Mouse (Mus musculus): Measurements from ENCODE around the gene 4931406C07Rik. TPM values are rescaled to one million over a fixed set of nuclear protein-coding genes. Genes with fewer than 3 reads are reported as not detected.
A peak's percentile ranks its signal among the peaks of the same experiment; 100 is the strongest.

4931406C07Rik gene
- total and polyA plus RNA-seq, 3 experiments, result 1.8 to 26.9 (median 12.8) TPM

- no peaks in the 10 kb centered on the region for H3K9me3 ChIP-seq (replicated peaks)
- no peak for TF ChIP-seq GATA1 (IDR thresholded peaks at IDR 0.05; ENCODE audit: borderline replicate concordance, low read length)
- no peak for TF ChIP-seq CTCF (IDR thresholded peaks at IDR 0.05; ENCODE audit: low read depth, low read length)
- no peak for TF ChIP-seq TAL1 (conservative IDR thresholded peaks at IDR 0.05; ENCODE audit: low read depth, low read length)
- TF ChIP-seq GATA2 (IDR thresholded peaks at IDR 0.05; ENCODE audit: borderline replicate concordance, low read depth, low read length), result no peak
- no peak for TF ChIP-seq POLR2AphosphoS5 (IDR thresholded peaks at IDR 0.05; ENCODE audit: insufficient replicate concordance, low read depth, low read length)
- peaks cover 36% of the 10 kb centered on the region for H3K27me3 ChIP-seq (ENCODE audit: insufficient read depth, low read length)
- no peak for ATAC-seq (ENCODE audit: extremely low read depth, insufficient number of reproducible peaks, low FRiP score, poor library complexity, severe bottlenecking)
- no peak overlapping the region for H3K4me3 ChIP-seq (ENCODE audit: low read depth, low read length)
- H3K36me3 ChIP-seq (replicated peaks), result no peaks in the 10 kb centered on the region
- no peaks in the 10 kb centered on the region for H3K4me1 ChIP-seq (ENCODE audit: insufficient read depth, low read depth, low read length)
- no peak for DNase-seq (ENCODE audit: low spot score)
Observed at GRCm38 (mm10) chr9:15242130-15242529, 64.1 kb downstream of the 4931406C07Rik start.

- ATAC-seq (ENCODE audit: extremely low read depth, insufficient number of reproducible peaks, low FRiP score, poor library complexity, severe bottlenecking) (no peak), DNase-seq (ENCODE audit: low spot score) (peak; percentile 15)
- Histone ChIP-seq H3K36me3 (replicated peaks) (no peaks in the 10 kb centered on the region), H3K4me1 (ENCODE audit: insufficient read depth, low read depth, low read length) (no peaks in the 10 kb centered on the region), H3K9me3 (replicated peaks) (no peaks in the 10 kb centered on the region), H3K4me3 (ENCODE audit: low read depth, low read length) (no peak overlapping the region), H3K27me3 (ENCODE audit: insufficient read depth, low read length) (peaks cover 36% of the 10 kb centered on the region)
- TF ChIP-seq POLR2AphosphoS5 (IDR thresholded peaks at IDR 0.05; ENCODE audit: insufficient replicate concordance, low read depth, low read length) (no peak), CTCF (IDR thresholded peaks at IDR 0.05; ENCODE audit: low read depth, low read length) (peak; percentile 42; the same call in 1 of the 2 replicates)
Observed at GRCm38 (mm10) chr9:15241596-15241939, 64.7 kb downstream of the 4931406C07Rik start.

- H3K4me1 ChIP-seq (ENCODE audit: insufficient read depth, low read depth, low read length), result no peaks in the 10 kb centered on the region
- no peaks in the 10 kb centered on the region for H3K9me3 ChIP-seq (replicated peaks)
- DNase-seq (ENCODE audit: low spot score), result no peak
- ATAC-seq (ENCODE audit: extremely low read depth, insufficient number of reproducible peaks, low FRiP score, poor library complexity, severe bottlenecking), result no peak
- H3K4me3 ChIP-seq (ENCODE audit: low read depth, low read length), result no peak overlapping the region
- no peak for TF ChIP-seq GATA2 (IDR thresholded peaks at IDR 0.05; ENCODE audit: borderline replicate concordance, low read depth, low read length)
- TF ChIP-seq GATA1 (IDR thresholded peaks at IDR 0.05; ENCODE audit: borderline replicate concordance, low read length), result no peak
- TF ChIP-seq POLR2AphosphoS5 (IDR thresholded peaks at IDR 0.05; ENCODE audit: insufficient replicate concordance, low read depth, low read length), result no peak
- no peak for TF ChIP-seq CTCF (IDR thresholded peaks at IDR 0.05; ENCODE audit: low read depth, low read length)
- no peak for TF ChIP-seq TAL1 (conservative IDR thresholded peaks at IDR 0.05; ENCODE audit: low read depth, low read length)
- peaks cover 36% of the 10 kb centered on the region for H3K27me3 ChIP-seq (ENCODE audit: insufficient read depth, low read length)
- no peaks in the 10 kb centered on the region for H3K36me3 ChIP-seq (replicated peaks)
Observed at GRCm38 (mm10) chr9:15240863-15241595, 65.2 kb downstream of the 4931406C07Rik start.

GRCm38 (mm10) chr9:15240006-15240405 lies 66.2 kb downstream of the 4931406C07Rik start:
- TF ChIP-seq GATA2 (IDR thresholded peaks at IDR 0.05; ENCODE audit: borderline replicate concordance, low read depth, low read length), result no peak
- no peak for TF ChIP-seq GATA1 (IDR thresholded peaks at IDR 0.05; ENCODE audit: borderline replicate concordance, low read length)
- no peak for TF ChIP-seq TAL1 (conservative IDR thresholded peaks at IDR 0.05; ENCODE audit: low read depth, low read length)
- no peak for TF ChIP-seq CTCF (IDR thresholded peaks at IDR 0.05; ENCODE audit: low read depth, low read length)
- TF ChIP-seq POLR2AphosphoS5 (IDR thresholded peaks at IDR 0.05; ENCODE audit: insufficient replicate concordance, low read depth, low read length), result no peak
- ATAC-seq (ENCODE audit: extremely low read depth, insufficient number of reproducible peaks, low FRiP score, poor library complexity, severe bottlenecking), result no peak
- Histone ChIP-seq H3K36me3 (replicated peaks) (no peaks in the 10 kb centered on the region), H3K4me3 (ENCODE audit: low read depth, low read length) (no peak overlapping the region), H3K9me3 (replicated peaks) (no peaks in the 10 kb centered on the region), H3K4me1 (ENCODE audit: insufficient read depth, low read depth, low read length) (no peaks in the 10 kb centered on the region), H3K27me3 (ENCODE audit: insufficient read depth, low read length) (peaks cover 29% of the 10 kb centered on the region)
- DNase-seq (ENCODE audit: low spot score), result no peak

- ATAC-seq (ENCODE audit: extremely low read depth, insufficient number of reproducible peaks, low FRiP score, poor library complexity, severe bottlenecking) (no peak), DNase-seq (ENCODE audit: low spot score) (no peak)
- TF ChIP-seq GATA1 (IDR thresholded peaks at IDR 0.05; ENCODE audit: borderline replicate concordance, low read length) (no peak), CTCF (IDR thresholded peaks at IDR 0.05; ENCODE audit: low read depth, low read length) (no peak), TAL1 (conservative IDR thresholded peaks at IDR 0.05; ENCODE audit: low read depth, low read length) (no peak), GATA2 (IDR thresholded peaks at IDR 0.05; ENCODE audit: borderline replicate concordance, low read depth, low read length) (no peak), POLR2AphosphoS5 (IDR thresholded peaks at IDR 0.05; ENCODE audit: insufficient replicate concordance, low read depth, low read length) (no peak)
- Histone ChIP-seq H3K4me1 (ENCODE audit: insufficient read depth, low read depth, low read length) (no peaks in the 10 kb centered on the region), H3K27me3 (ENCODE audit: insufficient read depth, low read length) (peaks cover 24% of the 10 kb centered on the region), H3K9me3 (replicated peaks) (no peaks in the 10 kb centered on the region), H3K4me3 (ENCODE audit: low read depth, low read length) (no peak within 1 kb of the TSS), H3K36me3 (replicated peaks) (no peaks in the 10 kb centered on the region)
Observed at GRCm38 (mm10) chr9:15239042-15239925, 67.0 kb downstream of the 4931406C07Rik start, which contains the start of gene Vstm5. Gene Vstm5, plus strand, starts transcription at chr9:15239045.

GRCm38 (mm10) chr9:15238297-15238990 lies 67.8 kb downstream of the 4931406C07Rik start:
- no peak overlapping the region for H3K4me3 ChIP-seq (ENCODE audit: low read depth, low read length)
- no peaks in the 10 kb centered on the region for H3K4me1 ChIP-seq (ENCODE audit: insufficient read depth, low read depth, low read length)
- H3K9me3 ChIP-seq (replicated peaks), result no peaks in the 10 kb centered on the region
- H3K27me3 ChIP-seq (ENCODE audit: insufficient read depth, low read length), result peaks cover 16% of the 10 kb centered on the region
- TF ChIP-seq CTCF (IDR thresholded peaks at IDR 0.05; ENCODE audit: low read depth, low read length), result no peak
- TF ChIP-seq GATA1 (IDR thresholded peaks at IDR 0.05; ENCODE audit: borderline replicate concordance, low read length), result no peak
- TF ChIP-seq GATA2 (IDR thresholded peaks at IDR 0.05; ENCODE audit: borderline replicate concordance, low read depth, low read length), result no peak
- TF ChIP-seq TAL1 (conservative IDR thresholded peaks at IDR 0.05; ENCODE audit: low read depth, low read length), result no peak
- TF ChIP-seq POLR2AphosphoS5 (IDR thresholded peaks at IDR 0.05; ENCODE audit: insufficient replicate concordance, low read depth, low read length), result no peak
- DNase-seq (ENCODE audit: low spot score), result no peak
- no peak for ATAC-seq (ENCODE audit: extremely low read depth, insufficient number of reproducible peaks, low FRiP score, poor library complexity, severe bottlenecking)
- H3K36me3 ChIP-seq (replicated peaks), result no peaks in the 10 kb centered on the region
